Comparison of ENCODE assay signal across 27 mouse cellular contexts in the genomic region with DNA sequence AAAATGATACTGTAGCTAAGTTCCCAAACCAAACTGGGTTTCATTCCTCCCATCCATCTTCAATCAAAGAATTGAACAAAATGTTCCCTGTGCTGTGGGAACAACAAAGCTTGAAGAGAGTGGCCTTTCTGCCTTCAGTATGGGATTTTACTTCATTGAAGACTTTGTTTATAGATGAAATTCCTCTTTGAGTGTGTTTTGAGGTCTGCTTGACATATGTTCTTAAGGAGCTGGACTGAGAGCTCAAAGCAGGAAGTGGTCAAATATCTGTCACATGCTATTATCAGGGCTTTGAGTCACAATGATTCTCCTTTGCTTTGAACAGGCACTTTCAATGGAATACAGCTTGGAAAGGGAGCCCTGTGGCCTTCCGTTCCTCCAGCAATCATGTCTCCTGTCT.
DNase-seq lines count a peak whose midpoint lies in the region; ATAC-seq and TF ChIP-seq lines count a peak whose summit lies in the region.
"Had no signal": no experiment of that assay in that cellular context is flagged by ENCODE, and none has a peak within 500 bp of the region (broad histone marks: within the 10 kb centered on the region; RNA-seq: fewer than 3 reads in every experiment).

No protein-coding gene starts in this region.

- peak; percentile 62 for DNase-seq in heart, adult 11 months
- DNase-seq in lung, postnatal 0 days (ENCODE audit: low spot score) = peak; percentile 85
- DNase-seq in lung, postnatal 4 days = no peak
- DNase-seq in 416B (ENCODE audit: low read depth) = peak; percentile 62
- peak; percentile 34 for DNase-seq in lung, postnatal 36 days
- DNase-seq in cerebellum, postnatal 4 days (ENCODE audit: low spot score in 2 of 2) = no peak
- DNase-seq in layer of hippocampus, adult 9-10 months (ENCODE audit: low spot score) = no peak
- DNase-seq: adrenal gland, adult 8-10 months; cerebellum, adult 11 months; cerebellum, adult 9-10 months; cerebellum, postnatal 36 days; gastrocnemius, postnatal 10 days; kidney, adult 9 months; kidney, postnatal 14 days; right cerebral cortex, adult 18-20 months; thymus, adult 2 months; thymus, postnatal 36 days had no signal

- H3K36me3 ChIP-seq in heart, embryonic 12.5 days = no peaks in the 10 kb centered on the region
- no peaks in the 10 kb centered on the region for H3K36me3 ChIP-seq in lung, postnatal 0 days (ENCODE audit: insufficient read depth, low read length)
- H3K36me3 ChIP-seq: embryonic facial prominence, embryonic 15.5 days; forebrain, embryonic 12.5 days; heart, embryonic 15.5 days; limb, embryonic 12.5 days; liver, embryonic 15.5 days; midbrain, embryonic 13.5 days had no signal

- H3K9me3 ChIP-seq in heart, embryonic 12.5 days (replicated peaks) = no peaks in the 10 kb centered on the region
- no peaks in the 10 kb centered on the region for H3K9me3 ChIP-seq in lung, postnatal 0 days (ENCODE audit: low read length)
- H3K9me3 ChIP-seq: embryonic facial prominence, embryonic 15.5 days; forebrain, embryonic 12.5 days; heart, embryonic 15.5 days; limb, embryonic 12.5 days; liver, embryonic 15.5 days; midbrain, embryonic 13.5 days had no signal

- WGBS in heart, embryonic 12.5 days = 48% methylated on average over 1 of the region's 1 CpGs
- 36% methylated on average over 1 of the region's 1 CpGs for WGBS in lung, postnatal 0 days

- 0 out of 2 replicates have a peak, but pooled peaks cover 4% of the 10 kb centered on the region for H3K4me1 ChIP-seq in heart, embryonic 12.5 days (replicated peaks)
- H3K4me1 ChIP-seq in lung, postnatal 0 days (ENCODE audit: insufficient read depth, low read depth, low read length) = no peaks in the 10 kb centered on the region
- H3K4me1 ChIP-seq: forebrain, embryonic 12.5 days; heart, embryonic 15.5 days; liver, embryonic 15.5 days; midbrain, embryonic 13.5 days had no signal

- no peak for ATAC-seq in heart, embryonic 12.5 days (ENCODE audit: insufficient number of reproducible peaks, low FRiP score)
- peak; percentile 81 for ATAC-seq in lung, postnatal 0 days
- ATAC-seq: activated CD4-positive, CD25-positive, alpha-beta regulatory T cell, adult 4 months; intestine, postnatal 0 days; midbrain, embryonic 13.5 days had no signal

- no peaks in the 10 kb centered on the region for H3K27me3 ChIP-seq in heart, embryonic 12.5 days (replicated peaks)
- H3K27me3 ChIP-seq in lung, postnatal 0 days (replicated peaks; ENCODE audit: insufficient read depth, low read length) = no peaks in the 10 kb centered on the region
- H3K27me3 ChIP-seq: embryonic facial prominence, embryonic 15.5 days; forebrain, embryonic 12.5 days; heart, embryonic 15.5 days; limb, embryonic 12.5 days; liver, embryonic 15.5 days; midbrain, embryonic 13.5 days had no signal

- H3K4me2 ChIP-seq in heart, embryonic 12.5 days = no peak overlapping the region
- H3K4me2 ChIP-seq in lung, postnatal 0 days (replicated peaks; ENCODE audit: low read depth, low read length) = no peak overlapping the region
- H3K4me2 ChIP-seq: embryonic facial prominence, embryonic 15.5 days; forebrain, embryonic 12.5 days; heart, embryonic 15.5 days; limb, embryonic 12.5 days; liver, embryonic 15.5 days; midbrain, embryonic 13.5 days had no signal

- TF ChIP-seq CTCF in lung, postnatal 0 days (IDR thresholded peaks at IDR 0.05) = no peak

- no peak overlapping the region for H3K27ac ChIP-seq in heart, embryonic 12.5 days (ENCODE audit: poor library complexity, severe bottlenecking)
- H3K27ac ChIP-seq in lung, postnatal 0 days (ENCODE audit: low read length) = peak overlapping the region; percentile 71; the same call in 1 of the 2 replicates
- H3K27ac ChIP-seq: embryonic facial prominence, embryonic 15.5 days; forebrain, embryonic 12.5 days; heart, embryonic 15.5 days; left cerebral cortex, adult 2 months; limb, embryonic 12.5 days; liver, embryonic 15.5 days; midbrain, embryonic 13.5 days had no signal

- H3K4me3 ChIP-seq in heart, embryonic 12.5 days = no peak overlapping the region
- H3K4me3 ChIP-seq in lung, postnatal 0 days (ENCODE audit: low read depth, low read length) = no peak overlapping the region
- H3K4me3 ChIP-seq: embryonic facial prominence, embryonic 15.5 days; forebrain, embryonic 12.5 days; heart, embryonic 15.5 days; left cerebral cortex, adult 2 months; limb, embryonic 12.5 days; liver, embryonic 15.5 days; midbrain, embryonic 13.5 days had no signal

- peak; percentile 97 for TF ChIP-seq EP300 in lung, postnatal 0 days (IDR thresholded peaks at IDR 0.05)

- no peak overlapping the region for H3K9ac ChIP-seq in heart, embryonic 12.5 days
- H3K9ac ChIP-seq in lung, postnatal 0 days (replicated peaks; ENCODE audit: low read depth) = no peak overlapping the region
- H3K9ac ChIP-seq: embryonic facial prominence, embryonic 15.5 days; forebrain, embryonic 12.5 days; heart, embryonic 15.5 days; limb, embryonic 12.5 days; liver, embryonic 15.5 days; midbrain, embryonic 13.5 days had no signal

Comparison
In these comparisons a context has a peak if more than half of its experiments do, and no peak if none do; other contexts are left out.
1. DNase-seq: peak in heart, adult 11 months (single experiment), lung, postnatal 0 days (single experiment), 416B (single experiment) and lung, postnatal 36 days (single experiment); none in lung, postnatal 4 days (0 of 2), cerebellum, postnatal 4 days (0 of 2) and layer of hippocampus, adult 9-10 months (single experiment).